Comparison of ENCODE assay signal across 8 mouse cellular contexts in genomic region chr9:44486335-44486734, GRCm38 (mm10). TPM values are rescaled to one million over a fixed set of nuclear protein-coding genes. Genes with fewer than 3 reads are reported as not detected.
DNase-seq lines count a peak whose midpoint lies in the region; ATAC-seq lines count a peak whose summit lies in the region.

No protein-coding gene starts in this region.

- peaks cover 88% of the 10 kb centered on the region for H3K4me1 ChIP-seq in forebrain, embryonic 13.5 days
- H3K4me1 ChIP-seq in intestine, embryonic 14.5 days (replicated peaks; ENCODE audit: control insufficient read depth, insufficient read depth, low read length), result peaks cover 75% of the 10 kb centered on the region
- peaks cover 54% of the 10 kb centered on the region for H3K4me1 ChIP-seq in liver, embryonic 15.5 days (replicated peaks)
- H3K4me1 ChIP-seq in stomach, embryonic 14.5 days (ENCODE audit: control insufficient read depth, insufficient read depth, low read length), result peaks cover 73% of the 10 kb centered on the region

- no peaks in the 10 kb centered on the region for H3K36me3 ChIP-seq in forebrain, embryonic 13.5 days (ENCODE audit: poor library complexity, severe bottlenecking)
- no peaks in the 10 kb centered on the region for H3K36me3 ChIP-seq in intestine, embryonic 14.5 days (ENCODE audit: control insufficient read depth, insufficient read depth, low read length)
- H3K36me3 ChIP-seq in liver, embryonic 15.5 days (replicated peaks), result no peaks in the 10 kb centered on the region
- no peaks in the 10 kb centered on the region for H3K36me3 ChIP-seq in stomach, embryonic 14.5 days (ENCODE audit: control insufficient read depth, insufficient read depth, low read length)

- peak overlapping the region; percentile 88; the same call in 1 of the 2 replicates for H3K27ac ChIP-seq in forebrain, embryonic 13.5 days
- H3K27ac ChIP-seq in intestine, embryonic 14.5 days (ENCODE audit: low read depth), result peak overlapping the region; percentile 86
- H3K27ac ChIP-seq in liver, embryonic 15.5 days (replicated peaks), result peak overlapping the region; percentile 79
- H3K27ac ChIP-seq in stomach, embryonic 14.5 days (ENCODE audit: low read length), result peak overlapping the region; percentile 95

- 10% methylated on average over 3 of the region's 3 CpGs for WGBS in forebrain, embryonic 13.5 days
- WGBS in intestine, embryonic 14.5 days, result 9% methylated on average over 3 of the region's 3 CpGs
- WGBS in liver, embryonic 15.5 days (ENCODE audit: insufficient replicate concordance), result 50% methylated on average over 3 of the region's 3 CpGs
- WGBS in stomach, embryonic 14.5 days, result 2% methylated on average over 3 of the region's 3 CpGs

- no peaks in the 10 kb centered on the region for H3K9me3 ChIP-seq in forebrain, embryonic 13.5 days (replicated peaks)
- no peaks in the 10 kb centered on the region for H3K9me3 ChIP-seq in intestine, embryonic 14.5 days (ENCODE audit: control insufficient read depth, low read length)
- no peaks in the 10 kb centered on the region for H3K9me3 ChIP-seq in liver, embryonic 15.5 days (replicated peaks)
- H3K9me3 ChIP-seq in stomach, embryonic 14.5 days (ENCODE audit: control insufficient read depth, low read depth, low read length), result no peaks in the 10 kb centered on the region

- no peaks in the 10 kb centered on the region for H3K27me3 ChIP-seq in forebrain, embryonic 13.5 days
- no peaks in the 10 kb centered on the region for H3K27me3 ChIP-seq in intestine, embryonic 14.5 days (replicated peaks; ENCODE audit: control insufficient read depth, insufficient read depth, low read length)
- H3K27me3 ChIP-seq in liver, embryonic 15.5 days, result peaks cover 39% of the 10 kb centered on the region
- H3K27me3 ChIP-seq in stomach, embryonic 14.5 days (ENCODE audit: control insufficient read depth, insufficient read depth, low read length), result no peaks in the 10 kb centered on the region

- ATAC-seq in forebrain, embryonic 13.5 days, result no peak
- no peak for ATAC-seq in intestine, embryonic 14.5 days (replicated peaks; ENCODE audit: low FRiP score, low TSS enrichment, low read depth)
- no peak for ATAC-seq in liver, embryonic 15.5 days (ENCODE audit: insufficient read depth)
- no peak for ATAC-seq in stomach, embryonic 14.5 days (ENCODE audit: insufficient number of reproducible peaks, insufficient read depth, low FRiP score, low read depth)
- ATAC-seq in frontal cortex, adult (ENCODE audit: low TSS enrichment), result no peak

- peak overlapping the region; percentile 99 for H3K4me3 ChIP-seq in forebrain, embryonic 13.5 days
- H3K4me3 ChIP-seq in intestine, embryonic 14.5 days (ENCODE audit: low read depth, low read length), result peak overlapping the region; percentile 98
- peak overlapping the region; percentile 30 for H3K4me3 ChIP-seq in liver, embryonic 15.5 days (replicated peaks)
- peak overlapping the region; percentile 84 for H3K4me3 ChIP-seq in stomach, embryonic 14.5 days (ENCODE audit: low read depth, low read length)

- peak overlapping the region; percentile 99 for H3K4me2 ChIP-seq in forebrain, embryonic 13.5 days
- H3K4me2 ChIP-seq in intestine, embryonic 14.5 days (ENCODE audit: low read length), result peak overlapping the region; percentile 76
- H3K4me2 ChIP-seq in liver, embryonic 15.5 days, result peak overlapping the region; percentile 73
- peak overlapping the region; percentile 76 for H3K4me2 ChIP-seq in stomach, embryonic 14.5 days (replicated peaks; ENCODE audit: low read depth, low read length)

- peak; percentile 52 for DNase-seq in urinary bladder, postnatal 25 days (ENCODE audit: low spot score)
- no peak for DNase-seq in urinary bladder, adult 18-20 months (ENCODE audit: low spot score in 2 of 2)
- DNase-seq in intestine, embryonic 14.5 days (ENCODE audit: low spot score), result no peak
- DNase-seq in natural killer cell, adult 2 months (ENCODE audit: low spot score in 2 of 2), result no peak

- peak overlapping the region; percentile 49 for H3K9ac ChIP-seq in forebrain, embryonic 13.5 days
- peak overlapping the region; percentile 8; the same call in 1 of the 2 replicates for H3K9ac ChIP-seq in intestine, embryonic 14.5 days (ENCODE audit: low read length)
- no peak overlapping the region for H3K9ac ChIP-seq in liver, embryonic 15.5 days
- no peak overlapping the region for H3K9ac ChIP-seq in stomach, embryonic 14.5 days (replicated peaks; ENCODE audit: low read depth, low read length)

RNA-seq across cellular contexts. Expression of gene Bcl9l, which starts 3.7 kb away (rescaled TPM):
- polyA plus RNA-seq in forebrain, embryonic 13.5 days (2015; fragmentation: Nextera tagmentation; extraction: Ambion mirVana), result 8.6 and 9.1 TPM in 2 replicates
- 10.2 TPM in 2 replicates for polyA plus RNA-seq in intestine, embryonic 14.5 days (2014; fragmentation: Nextera tagmentation; extraction: Ambion mirVana)
- polyA plus RNA-seq in liver, embryonic 15.5 days (2015; fragmentation: Nextera tagmentation; extraction: Ambion mirVana), result 1.9 and 2.3 TPM in 2 replicates
- 15.4 and 16.3 TPM in 2 replicates for polyA plus RNA-seq in stomach, embryonic 14.5 days (2014; fragmentation: Nextera tagmentation; extraction: Ambion mirVana)

RNA-seq across cellular contexts. Expression of gene Upk2, which starts 31.6 kb away (rescaled TPM):
- not detected in 2 replicates for polyA plus RNA-seq in forebrain, embryonic 13.5 days (2015; fragmentation: Nextera tagmentation; extraction: Ambion mirVana)
- polyA plus RNA-seq in intestine, embryonic 14.5 days (2014; fragmentation: Nextera tagmentation; extraction: Ambion mirVana), result 2.1 and 2.3 TPM in 2 replicates
- polyA plus RNA-seq in liver, embryonic 15.5 days (2015; fragmentation: Nextera tagmentation; extraction: Ambion mirVana), result not detected in 2 replicates
- polyA plus RNA-seq in stomach, embryonic 14.5 days (2014; fragmentation: Nextera tagmentation; extraction: Ambion mirVana), result 25.9 and 26.4 TPM in 2 replicates

RNA-seq across cellular contexts. Expression of gene Foxr1, which starts 45.4 kb away (rescaled TPM):
- polyA plus RNA-seq in forebrain, embryonic 13.5 days (2015; fragmentation: Nextera tagmentation; extraction: Ambion mirVana), result not detected in 2 replicates
- not detected in 2 replicates for polyA plus RNA-seq in intestine, embryonic 14.5 days (2014; fragmentation: Nextera tagmentation; extraction: Ambion mirVana)
- polyA plus RNA-seq in liver, embryonic 15.5 days (2015; fragmentation: Nextera tagmentation; extraction: Ambion mirVana), result 0.06 TPM in 1 of 2 replicates, not detected in the other
- not detected in 2 replicates for polyA plus RNA-seq in stomach, embryonic 14.5 days (2014; fragmentation: Nextera tagmentation; extraction: Ambion mirVana)

Comparison
In these comparisons a context has a peak if more than half of its experiments do, and no peak if none do; other contexts are left out.
1. H3K4me3 ChIP-seq: peak in every context shown above with its lines; median percentile 99 in forebrain, embryonic 13.5 days; 98 in intestine, embryonic 14.5 days; 84 in stomach, embryonic 14.5 days; 30 in liver, embryonic 15.5 days.
2. H3K9ac ChIP-seq: peak in forebrain, embryonic 13.5 days (single experiment) and intestine, embryonic 14.5 days (single experiment); none in liver, embryonic 15.5 days (single experiment) and stomach, embryonic 14.5 days (single experiment).
3. Peak in every context shown above with its lines, with median percentiles within 50 percentile points of each other: H3K27ac ChIP-seq and H3K4me2 ChIP-seq.